In the genomic region with DNA sequence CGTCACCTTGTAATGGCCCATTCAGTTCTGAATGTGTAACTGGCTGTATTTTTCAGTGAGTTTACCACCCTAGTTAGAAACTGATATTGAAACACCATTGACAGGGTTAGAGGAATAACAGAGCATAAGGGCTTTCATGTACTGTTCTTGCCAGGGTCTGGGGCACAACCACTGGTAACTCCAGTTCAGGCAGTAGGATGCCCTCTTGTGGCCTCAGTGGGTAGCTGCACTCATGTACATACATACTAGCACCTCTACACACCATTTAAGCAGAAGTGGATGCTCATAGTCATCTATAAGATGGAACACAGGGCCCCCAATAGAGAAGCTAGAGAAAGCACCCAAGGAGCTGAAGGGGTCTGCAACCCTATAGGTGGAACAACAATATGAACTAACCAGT, we compare ENCODE assay signal across 7 mouse cellular contexts.
DNase-seq lines count a peak whose midpoint lies in the region; ATAC-seq and TF ChIP-seq lines count a peak whose summit lies in the region.
"Not testable (repeated sequence)": the region's sequence is repeated elsewhere in the genome, so short reads cannot be mapped to it uniquely, and the experiment has no call there.

No protein-coding gene starts in this region.

- not testable (repeated sequence) for H3K27me3 ChIP-seq in ES-Bruce4 (ENCODE audit: control insufficient read depth, insufficient read depth, low read length, poor library complexity, severe bottlenecking); MEL (ENCODE audit: control insufficient read depth in 1 of 2, insufficient read depth in 2 of 2, low read length in 2 of 2); intestine, postnatal 0 days (replicated peaks; ENCODE audit: control insufficient read depth, insufficient read depth, low read length); liver, embryonic 14.5 days (ENCODE audit: control insufficient read depth, insufficient read depth, low read length); stomach, postnatal 0 days (ENCODE audit: control insufficient read depth, insufficient read depth, low read length)

- H3K9ac ChIP-seq in ES-Bruce4 (ENCODE audit: low read depth, poor library complexity, severe bottlenecking); MEL (ENCODE audit: control insufficient read depth, low read depth, low read length, poor library complexity, severe bottlenecking); intestine, postnatal 0 days (ENCODE audit: low read depth, low read length); liver, embryonic 14.5 days (replicated peaks); stomach, postnatal 0 days (ENCODE audit: low read length): not testable (repeated sequence)

- not testable (repeated sequence) for H3K4me3 ChIP-seq in ES-Bruce4 (ENCODE audit: low read depth, low read length); MEL (ENCODE audit: control insufficient read depth in 1 of 2, insufficient read depth in 1 of 2, low read depth in 2 of 2, low read length in 2 of 2); intestine, postnatal 0 days (ENCODE audit: low read depth, low read length); liver, embryonic 14.5 days (ENCODE audit: insufficient read depth in 1 of 2, low read depth in 2 of 2, low read length in 2 of 2); stomach, postnatal 0 days (ENCODE audit: low read depth, low read length)

- peak; percentile 24 for TF ChIP-seq RAD21 in MEL (IDR thresholded peaks at IDR 0.05; ENCODE audit: low read depth, low read length)

- not testable (repeated sequence) for H3K9me3 ChIP-seq in ES-Bruce4 (replicated peaks; ENCODE audit: control insufficient read depth, insufficient read depth, low read length, poor library complexity, severe bottlenecking); MEL (replicated peaks; ENCODE audit: insufficient read depth, low read length); intestine, postnatal 0 days (ENCODE audit: control insufficient read depth); liver, embryonic 14.5 days (ENCODE audit: control insufficient read depth, low read length); stomach, postnatal 0 days (ENCODE audit: control insufficient read depth, low read length)

- H3K79me2 ChIP-seq in MEL (ENCODE audit: control insufficient read depth, insufficient read depth, low read length, poor library complexity), result not testable (repeated sequence)

- not testable (repeated sequence) for ATAC-seq in intestine, postnatal 0 days; liver, embryonic 14.5 days (ENCODE audit: insufficient read depth); stomach, postnatal 0 days (ENCODE audit: low FRiP score, low TSS enrichment)

- TF ChIP-seq EP300 in ES-Bruce4 (IDR thresholded peaks at IDR 0.05; ENCODE audit: insufficient read depth, low read depth, low read length); MEL (IDR thresholded peaks at IDR 0.05; ENCODE audit: low read depth in 1 of 2, low read length in 2 of 2); liver, embryonic 14.5 days (IDR thresholded peaks at IDR 0.05; ENCODE audit: low read depth); stomach, postnatal 0 days (optimal IDR thresholded peaks at IDR 0.05): not testable (repeated sequence)

- peak; percentile 57 for TF ChIP-seq CTCF in ES-Bruce4 (IDR thresholded peaks at IDR 0.05; ENCODE audit: low read depth, low read length)
- TF ChIP-seq CTCF in MEL (IDR thresholded peaks at IDR 0.05 in 2 of 3, conservative IDR thresholded peaks at IDR 0.05 in 1 of 3; ENCODE audit: control insufficient read depth in 1 of 3, insufficient read depth in 1 of 3, low read depth in 2 of 3, low read length in 3 of 3, poor library complexity in 1 of 3, severe bottlenecking in 1 of 3), result peak; percentile 33 to 53 (median 35)
- TF ChIP-seq CTCF in intestine, postnatal 0 days (IDR thresholded peaks at IDR 0.05; ENCODE audit: low read depth), result 0 out of 2 replicates have a peak, but pooled peaks have one; percentile 11
- peak; percentile 14; the same call in 1 of the 2 replicates for TF ChIP-seq CTCF in liver, embryonic 14.5 days (IDR thresholded peaks at IDR 0.05; ENCODE audit: low read depth)
- TF ChIP-seq CTCF in stomach, postnatal 0 days (IDR thresholded peaks at IDR 0.05; ENCODE audit: low read depth), result peak; percentile 21; the same call in 1 of the 2 replicates

- H3K4me2 ChIP-seq in intestine, postnatal 0 days (replicated peaks; ENCODE audit: low read depth); liver, embryonic 14.5 days (ENCODE audit: low read depth); stomach, postnatal 0 days (replicated peaks; ENCODE audit: low read depth): not testable (repeated sequence)

- TF ChIP-seq POLR2A in ES-Bruce4 (IDR thresholded peaks at IDR 0.05; ENCODE audit: insufficient read depth, low read length); MEL (IDR thresholded peaks at IDR 0.05; ENCODE audit: control insufficient read depth in 1 of 2, insufficient read depth in 1 of 2, low read depth in 1 of 2, low read length in 2 of 2, poor library complexity in 1 of 2): not testable (repeated sequence)

- H3K36me3 ChIP-seq in ES-Bruce4 (ENCODE audit: control insufficient read depth, insufficient read depth, low read length, poor library complexity, severe bottlenecking); MEL (ENCODE audit: control insufficient read depth in 1 of 2, insufficient read depth in 2 of 2, low read length in 2 of 2); intestine, postnatal 0 days (ENCODE audit: control insufficient read depth, insufficient read depth); liver, embryonic 14.5 days (replicated peaks; ENCODE audit: control insufficient read depth, insufficient read depth, low read depth); stomach, postnatal 0 days (ENCODE audit: control insufficient read depth, insufficient read depth, low read length): not testable (repeated sequence)

- not testable (repeated sequence) for H3K27ac ChIP-seq in ES-Bruce4 (ENCODE audit: insufficient read depth, low read length); MEL (ENCODE audit: control insufficient read depth, low read depth, low read length); intestine, postnatal 0 days (ENCODE audit: low read depth, low read length); liver, embryonic 14.5 days; stomach, postnatal 0 days (replicated peaks)

- H3K4me1 ChIP-seq in ES-Bruce4 (ENCODE audit: control insufficient read depth, insufficient read depth, low read length); MEL (ENCODE audit: control insufficient read depth in 1 of 2, insufficient read depth in 2 of 2, low read length in 2 of 2); intestine, postnatal 0 days (replicated peaks; ENCODE audit: control insufficient read depth, insufficient read depth, low read length); liver, embryonic 14.5 days (replicated peaks; ENCODE audit: control insufficient read depth in 2 of 2, insufficient read depth in 2 of 2, low read length in 1 of 2); stomach, postnatal 0 days (replicated peaks; ENCODE audit: control insufficient read depth, insufficient read depth): not testable (repeated sequence)

- 96% methylated on average over 1 of the region's 1 CpGs for WGBS in intestine, postnatal 0 days
- 55% methylated on average over 1 of the region's 1 CpGs for WGBS in liver, embryonic 14.5 days (ENCODE audit: insufficient replicate concordance)
- 100% methylated on average over 1 of the region's 1 CpGs for WGBS in stomach, postnatal 0 days

- DNase-seq in MEL (ENCODE audit: low read depth, low spot score) (peak; percentile 34), R1 (ENCODE audit: low read depth, low spot score) (peak; percentile 59)
- DNase-seq in embryo, embryonic 10 days (ENCODE audit: low spot score), result peak; percentile 17
- not testable (repeated sequence) for DNase-seq in liver, embryonic 14.5 days (ENCODE audit: low read depth in 3 of 3, low spot score in 3 of 3); stomach, postnatal 0 days (ENCODE audit: low spot score)

TF ChIP-seq in MEL, 35 proteins besides CTCF, POLR2A, EP300 and RAD21:
- TF ChIP-seq SMC3 (IDR thresholded peaks at IDR 0.05; ENCODE audit: low read depth, low read length), result peak; percentile 40
